Mouse (Mus musculus) brain, embryonic 14.5 days (tissue): Measurements from ENCODE around the gene Tomt.

Source experiments
- CTCF ChIP-seq: fragments of 200-500 bp; IDR thresholded peaks from 2 replicates; pipeline ENCODE4 v1.5.1; 2012; ENCODE audit warnings: inconsistent platforms, mild to moderate bottlenecking, moderate library complexity, borderline replicate concordance; ENCODE audit not compliant: insufficient read depth, insufficient read length; ENCODE audit errors: extremely low read depth
- POLR2A ChIP-seq: fragments of 200-500 bp; IDR thresholded peaks from 2 replicates; pipeline ENCODE4 v1.6.1; 2012; ENCODE audit warnings: mild to moderate bottlenecking, inconsistent platforms, borderline replicate concordance; ENCODE audit not compliant: poor library complexity, insufficient read depth, insufficient read length, severe bottlenecking; ENCODE audit errors: extremely low read depth

- TF ChIP-seq CTCF (no peak), POLR2A (no peak)
These were observed 27.1 kb upstream of the Tomt start for GRCm38 (mm10) chr7:101933300-101933699.
